8 mouse cellular contexts compared by ENCODE assay signal in the genomic region with DNA sequence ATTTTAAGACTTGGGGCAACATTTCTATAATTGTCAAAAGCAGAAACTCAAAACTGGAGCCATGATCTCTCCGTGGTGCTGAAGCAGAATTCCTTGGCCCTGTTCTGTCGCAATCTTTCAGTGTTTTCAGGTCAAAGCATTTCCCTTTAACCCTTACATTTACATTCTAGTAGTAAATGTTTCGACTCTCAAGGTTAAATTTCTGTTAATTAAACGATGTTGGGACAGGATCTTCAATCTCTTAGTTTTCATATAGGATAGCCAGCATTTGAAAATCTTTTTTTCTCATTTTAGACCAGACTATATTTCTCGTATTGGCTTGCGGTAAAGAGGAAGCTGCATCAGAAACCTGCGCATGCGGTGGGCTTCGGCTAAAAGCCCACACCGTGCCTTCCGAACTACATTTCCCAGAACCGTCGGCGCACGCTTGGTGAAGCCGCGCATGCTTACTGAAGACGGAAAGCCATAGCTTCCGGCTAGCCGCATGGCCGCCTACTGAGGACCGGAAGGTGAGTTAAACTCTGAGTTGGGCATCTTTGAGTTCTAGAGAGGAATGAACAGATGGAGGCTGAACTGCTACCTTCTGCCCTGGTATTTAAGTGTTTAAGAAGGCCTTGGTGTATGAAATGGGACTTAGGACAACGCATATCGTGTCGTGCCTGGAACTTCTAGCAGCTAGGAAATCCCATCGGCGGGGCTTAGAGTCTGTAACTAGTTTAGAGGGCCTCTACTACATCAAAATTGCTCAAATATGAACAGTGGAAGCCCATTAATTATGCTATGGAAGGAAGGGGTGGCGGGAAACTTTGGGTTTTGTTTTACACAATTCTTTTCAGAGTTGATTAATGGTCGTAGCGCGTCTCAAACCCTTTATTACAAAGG. TPM values are rescaled to one million over a fixed set of nuclear protein-coding genes. Genes with fewer than 3 reads are reported as not detected.
DNase-seq lines count a peak whose midpoint lies in the region; ATAC-seq and TF ChIP-seq lines count a peak whose summit lies in the region.

No protein-coding gene starts in this region.

- no peaks in the 10 kb centered on the region; the same call in 1 of the 2 replicates for H3K79me2 ChIP-seq in heart, adult 2 months (replicated peaks; ENCODE audit: control insufficient read depth, insufficient read depth, low read length)

- peak overlapping the region; percentile 75 for H3K27ac ChIP-seq in embryonic facial prominence, embryonic 12.5 days
- peak overlapping the region; percentile 60 for H3K27ac ChIP-seq in heart, adult 2 months
- no peak overlapping the region for H3K27ac ChIP-seq in kidney, adult 2 months (ENCODE audit: insufficient read depth, low read depth, low read length)
- no peak overlapping the region for H3K27ac ChIP-seq in limb, embryonic 11.5 days (replicated peaks; ENCODE audit: low read depth, low read length)
- H3K27ac ChIP-seq in midbrain, embryonic 13.5 days, result peak overlapping the region; percentile 74
- no peak overlapping the region for H3K27ac ChIP-seq in small intestine, adult 2 months (ENCODE audit: insufficient read depth, low read depth, low read length)

- peak; percentile 89 for DNase-seq in 416B (ENCODE audit: low read depth)
- peak; percentile 82 to 83 for DNase-seq in adrenal gland, postnatal 36 days
- peak; percentile 79 to 82 for DNase-seq in heart, adult 2 months
- peak; percentile 85 for DNase-seq in kidney, adult 2 months
- peak; percentile 92 for DNase-seq in limb, embryonic 11.5 days (ENCODE audit: low spot score)

- H3K9ac ChIP-seq in embryonic facial prominence, embryonic 12.5 days, result peak overlapping the region; percentile 71
- H3K9ac ChIP-seq in heart, adult 2 months (ENCODE audit: low read depth, low read length), result peak overlapping the region; percentile 54
- peak overlapping the region; percentile 68 for H3K9ac ChIP-seq in limb, embryonic 11.5 days (ENCODE audit: low read length)
- peak overlapping the region; percentile 74 for H3K9ac ChIP-seq in midbrain, embryonic 13.5 days (replicated peaks)

- peaks cover 16% of the 10 kb centered on the region for H3K4me1 ChIP-seq in embryonic facial prominence, embryonic 12.5 days
- H3K4me1 ChIP-seq in heart, adult 2 months (ENCODE audit: control insufficient read depth, insufficient read depth, low read length), result no peaks in the 10 kb centered on the region; the same call in 1 of the 2 replicates
- no peaks in the 10 kb centered on the region; the same call in 1 of the 2 replicates for H3K4me1 ChIP-seq in kidney, adult 2 months (ENCODE audit: control insufficient read depth, insufficient read depth, low read length)
- H3K4me1 ChIP-seq in limb, embryonic 11.5 days (ENCODE audit: control insufficient read depth, insufficient read depth, low read length), result peaks cover 7% of the 10 kb centered on the region
- peaks cover 27% of the 10 kb centered on the region for H3K4me1 ChIP-seq in midbrain, embryonic 13.5 days (replicated peaks)
- peaks cover 7% of the 10 kb centered on the region for H3K4me1 ChIP-seq in small intestine, adult 2 months (ENCODE audit: control insufficient read depth, insufficient read depth, insufficient read length, low read length)

- H3K36me3 ChIP-seq in embryonic facial prominence, embryonic 12.5 days, result peaks cover 11% of the 10 kb centered on the region
- H3K36me3 ChIP-seq in heart, adult 2 months (ENCODE audit: control insufficient read depth, insufficient read depth, low read length), result no peaks in the 10 kb centered on the region
- H3K36me3 ChIP-seq in kidney, adult 2 months (ENCODE audit: control insufficient read depth, insufficient read depth, low read length), result no peaks in the 10 kb centered on the region
- H3K36me3 ChIP-seq in limb, embryonic 11.5 days (ENCODE audit: control insufficient read depth, insufficient read depth, low read length), result peaks cover 3% of the 10 kb centered on the region; the same call in 1 of the 2 replicates
- H3K36me3 ChIP-seq in midbrain, embryonic 13.5 days, result peaks cover 16% of the 10 kb centered on the region
- peaks cover 9% of the 10 kb centered on the region for H3K36me3 ChIP-seq in small intestine, adult 2 months (ENCODE audit: control insufficient read depth, insufficient read depth, low read length)

- peak overlapping the region; percentile 97 for H3K4me2 ChIP-seq in embryonic facial prominence, embryonic 12.5 days (replicated peaks)
- H3K4me2 ChIP-seq in limb, embryonic 11.5 days (ENCODE audit: low read depth, severe bottlenecking), result peak overlapping the region; percentile 89
- H3K4me2 ChIP-seq in midbrain, embryonic 13.5 days (replicated peaks), result peak overlapping the region; percentile 84

- intact Hi-C loops in heart, adult 2 months (cut with DNase I), result no loop called here

- H3K9me3 ChIP-seq in embryonic facial prominence, embryonic 12.5 days, result no peaks in the 10 kb centered on the region
- H3K9me3 ChIP-seq in limb, embryonic 11.5 days (ENCODE audit: control insufficient read depth, low read length), result no peaks in the 10 kb centered on the region
- H3K9me3 ChIP-seq in midbrain, embryonic 13.5 days, result no peaks in the 10 kb centered on the region

- ATAC-seq in embryonic facial prominence, embryonic 12.5 days (ENCODE audit: insufficient number of reproducible peaks, insufficient read depth, low FRiP score, low TSS enrichment), result peak; percentile 88
- peak; percentile 89 for ATAC-seq in limb, embryonic 11.5 days (ENCODE audit: insufficient number of reproducible peaks, low FRiP score, low TSS enrichment, low read depth)
- ATAC-seq in midbrain, embryonic 13.5 days, result peak; percentile 89

- no peaks in the 10 kb centered on the region for H3K27me3 ChIP-seq in embryonic facial prominence, embryonic 12.5 days
- H3K27me3 ChIP-seq in heart, adult 2 months (ENCODE audit: control insufficient read depth, insufficient read depth, low read length), result peaks cover 12% of the 10 kb centered on the region
- H3K27me3 ChIP-seq in kidney, adult 2 months (replicated peaks; ENCODE audit: control insufficient read depth, insufficient read depth, low read length), result no peaks in the 10 kb centered on the region
- H3K27me3 ChIP-seq in limb, embryonic 11.5 days (ENCODE audit: control insufficient read depth, insufficient read depth, low read length), result no peaks in the 10 kb centered on the region; the same call in 1 of the 2 replicates
- peaks cover 14% of the 10 kb centered on the region; the same call in 1 of the 2 replicates for H3K27me3 ChIP-seq in midbrain, embryonic 13.5 days
- peaks cover 16% of the 10 kb centered on the region for H3K27me3 ChIP-seq in small intestine, adult 2 months (ENCODE audit: control insufficient read depth, insufficient read depth, low read length)

- TF ChIP-seq POLR2A in heart, adult 2 months (IDR thresholded peaks at IDR 0.05; ENCODE audit: insufficient read depth, low read depth, low read length), result peak; percentile 81
- TF ChIP-seq POLR2A in kidney, adult 2 months (IDR thresholded peaks at IDR 0.05; ENCODE audit: low read depth, low read length), result peak; percentile 47
- peak; percentile 50; the same call in 1 of the 2 replicates for TF ChIP-seq POLR2A in small intestine, adult 2 months (IDR thresholded peaks at IDR 0.05; ENCODE audit: low read depth, low read length)

- H3K4me3 ChIP-seq in embryonic facial prominence, embryonic 12.5 days, result peak overlapping the region; percentile 71
- peak overlapping the region; percentile 85 for H3K4me3 ChIP-seq in heart, adult 2 months
- H3K4me3 ChIP-seq in kidney, adult 2 months (ENCODE audit: insufficient read depth, low read depth, low read length), result peak overlapping the region; percentile 78
- peak overlapping the region; percentile 57 for H3K4me3 ChIP-seq in limb, embryonic 11.5 days (ENCODE audit: low read depth, low read length)
- H3K4me3 ChIP-seq in midbrain, embryonic 13.5 days (replicated peaks), result peak overlapping the region; percentile 66
- H3K4me3 ChIP-seq in small intestine, adult 2 months (ENCODE audit: low read depth, low read length), result peak overlapping the region; percentile 48

- no peak for TF ChIP-seq EP300 in heart, adult 2 months (IDR thresholded peaks at IDR 0.05; ENCODE audit: insufficient read depth, low read depth, low read length)

- 2% methylated on average over 31 of the region's 31 CpGs for WGBS in embryonic facial prominence, embryonic 12.5 days
- WGBS in heart, adult 2 months, result 2% methylated on average over 31 of the region's 31 CpGs
- WGBS in kidney, adult 2 months, result 1% methylated on average over 31 of the region's 31 CpGs
- WGBS in limb, embryonic 11.5 days, result 1% methylated on average over 31 of the region's 31 CpGs
- WGBS in midbrain, embryonic 13.5 days, result 2% methylated on average over 31 of the region's 31 CpGs
- WGBS in small intestine, adult 2 months, result 2% methylated on average over 31 of the region's 31 CpGs

- TF ChIP-seq CTCF in heart, adult 2 months (IDR thresholded peaks at IDR 0.05), result no peak
- TF ChIP-seq CTCF in kidney, adult 2 months (conservative IDR thresholded peaks at IDR 0.05; ENCODE audit: insufficient read depth, insufficient read length, low read depth, low read length), result no peak
- TF ChIP-seq CTCF in small intestine, adult 2 months (IDR thresholded peaks at IDR 0.05; ENCODE audit: extremely low read depth, insufficient read length, insufficient replicate concordance, low read depth, low read length), result no peak

RNA-seq across cellular contexts. Expression of gene Pus3, which starts 0.9 kb away (rescaled TPM):
- total RNA-seq in adrenal gland, postnatal 36 days (2021), result 10 to 100 TPM; 10.6 to 13.3 TPM
- polyA plus RNA-seq in embryonic facial prominence, embryonic 12.5 days (2016; fragmentation: Nextera tagmentation; extraction: Ambion mirVana), result 20.9 and 21.4 TPM in 2 replicates
- 1 to 10 TPM; 6.0 to 6.3 TPM for total RNA-seq in heart, adult 2 months (2021)
- 1.8 and 4.1 TPM in 2 replicates for polyA plus RNA-seq in heart, adult 2 months (2012; rRNA removed)
- polyA plus RNA-seq in kidney, adult 2 months (2012; rRNA removed), result 2.1 and 2.8 TPM in 2 replicates
- 23.2 and 24.5 TPM in 2 replicates for polyA plus RNA-seq in limb, embryonic 11.5 days (2014; fragmentation: Nextera tagmentation; extraction: Ambion mirVana)
- polyA plus RNA-seq in midbrain, embryonic 13.5 days (2015; fragmentation: Nextera tagmentation; extraction: Ambion mirVana), result 17.8 and 19.5 TPM in 2 replicates
- 0.30 and 0.41 TPM in 2 replicates for polyA plus RNA-seq in small intestine, adult 2 months (2012; rRNA removed)

RNA-seq across cellular contexts. Expression of gene Ddx25, which starts 0.9 kb away (rescaled TPM):
- total RNA-seq in adrenal gland, postnatal 36 days (2021), result under 1 TPM; 0.56 to 0.79 TPM
- polyA plus RNA-seq in embryonic facial prominence, embryonic 12.5 days (2016; fragmentation: Nextera tagmentation; extraction: Ambion mirVana), result 6.2 and 6.4 TPM in 2 replicates
- not detected for total RNA-seq in heart, adult 2 months (2021)
- polyA plus RNA-seq in heart, adult 2 months (2012; rRNA removed), result 0.04 and 0.06 TPM in 2 replicates
- polyA plus RNA-seq in kidney, adult 2 months (2012; rRNA removed), result 0.03 and 0.05 TPM in 2 replicates
- polyA plus RNA-seq in limb, embryonic 11.5 days (2014; fragmentation: Nextera tagmentation; extraction: Ambion mirVana), result 4.6 and 5.2 TPM in 2 replicates
- 18.2 and 19.1 TPM in 2 replicates for polyA plus RNA-seq in midbrain, embryonic 13.5 days (2015; fragmentation: Nextera tagmentation; extraction: Ambion mirVana)
- 0.01 TPM in 1 of 2 replicates, not detected in the other for polyA plus RNA-seq in small intestine, adult 2 months (2012; rRNA removed)

RNA-seq across cellular contexts. Expression of gene Pate2, which starts 10.8 kb away (rescaled TPM):
- total RNA-seq in adrenal gland, postnatal 36 days (2021), result under 1 TPM; 0.16 to 0.60 TPM
- 1.2 and 1.3 TPM in 2 replicates for polyA plus RNA-seq in embryonic facial prominence, embryonic 12.5 days (2016; fragmentation: Nextera tagmentation; extraction: Ambion mirVana)
- total RNA-seq in heart, adult 2 months (2021), result not detected
- polyA plus RNA-seq in heart, adult 2 months (2012; rRNA removed), result 0.06 TPM in 1 of 2 replicates, not detected in the other
- 0.05 TPM in 1 of 2 replicates, not detected in the other for polyA plus RNA-seq in kidney, adult 2 months (2012; rRNA removed)
- 0.43 and 0.52 TPM in 2 replicates for polyA plus RNA-seq in limb, embryonic 11.5 days (2014; fragmentation: Nextera tagmentation; extraction: Ambion mirVana)
- 1.4 and 2.1 TPM in 2 replicates for polyA plus RNA-seq in midbrain, embryonic 13.5 days (2015; fragmentation: Nextera tagmentation; extraction: Ambion mirVana)
- 0.13 TPM in 1 of 2 replicates, not detected in the other for polyA plus RNA-seq in small intestine, adult 2 months (2012; rRNA removed)

RNA-seq across cellular contexts. Expression of gene Hyls1, which starts 10.9 kb away (rescaled TPM):
- 1 to 10 TPM; 3.3 to 4.2 TPM for total RNA-seq in adrenal gland, postnatal 36 days (2021)
- 20.3 and 23.6 TPM in 2 replicates for polyA plus RNA-seq in embryonic facial prominence, embryonic 12.5 days (2016; fragmentation: Nextera tagmentation; extraction: Ambion mirVana)
- total RNA-seq in heart, adult 2 months (2021), result 1 to 10 TPM; 1.5 to 2.0 TPM
- polyA plus RNA-seq in heart, adult 2 months (2012; rRNA removed), result 0.68 and 1.3 TPM in 2 replicates
- 0.81 and 0.87 TPM in 2 replicates for polyA plus RNA-seq in kidney, adult 2 months (2012; rRNA removed)
- polyA plus RNA-seq in limb, embryonic 11.5 days (2014; fragmentation: Nextera tagmentation; extraction: Ambion mirVana), result 23.8 and 24.4 TPM in 2 replicates
- polyA plus RNA-seq in midbrain, embryonic 13.5 days (2015; fragmentation: Nextera tagmentation; extraction: Ambion mirVana), result 19.8 and 21.1 TPM in 2 replicates
- 0.13 and 0.34 TPM in 2 replicates for polyA plus RNA-seq in small intestine, adult 2 months (2012; rRNA removed)

RNA-seq across cellular contexts. Expression of gene Gm1113, which starts 41.2 kb away (rescaled TPM):
- not detected for total RNA-seq in adrenal gland, postnatal 36 days (2021)
- polyA plus RNA-seq in embryonic facial prominence, embryonic 12.5 days (2016; fragmentation: Nextera tagmentation; extraction: Ambion mirVana), result not detected in 2 replicates
- total RNA-seq in heart, adult 2 months (2021), result not detected
- polyA plus RNA-seq in heart, adult 2 months (2012; rRNA removed), result not detected in 2 replicates
- polyA plus RNA-seq in kidney, adult 2 months (2012; rRNA removed), result not detected in 2 replicates
- not detected in 2 replicates for polyA plus RNA-seq in limb, embryonic 11.5 days (2014; fragmentation: Nextera tagmentation; extraction: Ambion mirVana)
- polyA plus RNA-seq in midbrain, embryonic 13.5 days (2015; fragmentation: Nextera tagmentation; extraction: Ambion mirVana), result not detected in 2 replicates
- not detected in 2 replicates for polyA plus RNA-seq in small intestine, adult 2 months (2012; rRNA removed)

Comparison
In these comparisons a context has a peak if more than half of its experiments do, and no peak if none do; other contexts are left out.
1. H3K27ac ChIP-seq: peak in embryonic facial prominence, embryonic 12.5 days (single experiment), heart, adult 2 months (single experiment) and midbrain, embryonic 13.5 days (single experiment); none in kidney, adult 2 months (single experiment), limb, embryonic 11.5 days (single experiment) and small intestine, adult 2 months (single experiment).
2. Peak in every context shown above with its lines, with median percentiles within 50 percentile points of each other: DNase-seq, ATAC-seq, H3K4me2 ChIP-seq, H3K4me3 ChIP-seq, H3K9ac ChIP-seq and POLR2A ChIP-seq.